Mouse (Mus musculus) thymus, adult 2 months (tissue): ENCODE measurements around the gene Clk3. TPM values are rescaled to one million over a fixed set of nuclear protein-coding genes. Genes with fewer than 3 reads are reported as not detected.
A peak's percentile ranks its signal among the peaks of the same experiment; 100 is the strongest.

Source experiments
- DNase-seq: peaks from one replicate; pipeline ENCODE4 v3.0.0; 2021
- H3K27ac ChIP-seq: fragments of 200-500 bp; 2 replicates; pipeline ENCODE4 v1.5.1; 2012; ENCODE audit warnings: low read length, control low read depth; ENCODE audit not compliant: control insufficient read depth, insufficient read depth
- H3K27me3 ChIP-seq: fragments of 200-500 bp; 2 replicates; pipeline ENCODE4 v1.6.1; 2012; ENCODE audit warnings: mild to moderate bottlenecking, low read length, moderate library complexity, mixed read lengths; ENCODE audit not compliant: control insufficient read depth, insufficient read depth
- H3K36me3 ChIP-seq: fragments of 200-500 bp; 2 replicates; pipeline ENCODE4 v1.6.1; 2012; ENCODE audit warnings: mild to moderate bottlenecking, low read length, moderate library complexity; ENCODE audit not compliant: control insufficient read depth, insufficient read depth
- H3K4me1 ChIP-seq: fragments of 200-500 bp; replicated peaks from 2 replicates; pipeline ENCODE4 v1.6.1; 2012; ENCODE audit warnings: low read length; ENCODE audit not compliant: control insufficient read depth, insufficient read depth
- H3K4me3 ChIP-seq: fragments of 200-500 bp; 2 replicates; pipeline ENCODE4 v1.5.1; 2012; ENCODE audit warnings: mild to moderate bottlenecking, low read length, control low read depth, moderate library complexity; ENCODE audit not compliant: control insufficient read depth, insufficient read depth
- CTCF ChIP-seq: fragments of 200-500 bp; IDR thresholded peaks from 2 replicates; pipeline ENCODE4 v1.5.1; 2012; ENCODE audit warnings: mild to moderate bottlenecking, control low read depth, low read length, moderate library complexity, borderline replicate concordance; ENCODE audit not compliant: control insufficient read depth, poor library complexity, insufficient read depth; ENCODE audit errors: extremely low read depth
- POLR2A ChIP-seq: fragments of 200-500 bp; IDR thresholded peaks from 2 replicates; pipeline ENCODE4 v1.6.1; 2012; ENCODE audit warnings: mild to moderate bottlenecking, low read length, control low read depth, moderate library complexity; ENCODE audit not compliant: control insufficient read depth, poor library complexity, insufficient read depth; ENCODE audit errors: extremely low read depth
- WGBS: fragments of 180-500 bp; shearing (Covaris S2); methylation state at CpG from one replicate; pipeline ENCODE4 v1.1.7; 2018; 5-methylcytosine and 5-hydroxymethylcytosine counted together
- polyA plus RNA-seq: library from polyadenylated mRNA; depleted of rRNA; stranded (reverse); fragments of >200 nt; gene quantifications from 2 replicates; pipeline ENCODE4 v1.2.3, GENCODE M21; 2012

Gene Clk3
- polyA plus RNA-seq, 1 experiment: 762 TPM

- no peak overlapping the region for H3K4me3 ChIP-seq
- H3K27ac ChIP-seq: no peak overlapping the region
- no peaks in the 10 kb centered on the region for H3K27me3 ChIP-seq
- H3K36me3 ChIP-seq: no peaks in the 10 kb centered on the region
- no peak for DNase-seq
- H3K4me1 ChIP-seq: peaks cover 34% of the 10 kb centered on the region
- TF ChIP-seq POLR2A (no peak), CTCF (no peak)
- WGBS: 67% methylated on average over 5 of the region's 5 CpGs
Observed at GRCm38 (mm10) chr9:57775026-57775425, 9.4 kb upstream of the Clk3 start.

- TF ChIP-seq CTCF (no peak), POLR2A (no peak)
- Histone ChIP-seq H3K36me3 (no peaks in the 10 kb centered on the region), H3K4me1 (peaks cover 41% of the 10 kb centered on the region), H3K4me3 (no peak overlapping the region), H3K27ac (peak overlapping the region; percentile 46; the same call in 1 of the 2 replicates), H3K27me3 (no peaks in the 10 kb centered on the region)
- DNase-seq: no peak
- 0% methylated on average over 1 of the region's 1 CpGs for WGBS
Observed at GRCm38 (mm10) chr9:57774168-57774567, 8.5 kb upstream of the Clk3 start.

DNA sequence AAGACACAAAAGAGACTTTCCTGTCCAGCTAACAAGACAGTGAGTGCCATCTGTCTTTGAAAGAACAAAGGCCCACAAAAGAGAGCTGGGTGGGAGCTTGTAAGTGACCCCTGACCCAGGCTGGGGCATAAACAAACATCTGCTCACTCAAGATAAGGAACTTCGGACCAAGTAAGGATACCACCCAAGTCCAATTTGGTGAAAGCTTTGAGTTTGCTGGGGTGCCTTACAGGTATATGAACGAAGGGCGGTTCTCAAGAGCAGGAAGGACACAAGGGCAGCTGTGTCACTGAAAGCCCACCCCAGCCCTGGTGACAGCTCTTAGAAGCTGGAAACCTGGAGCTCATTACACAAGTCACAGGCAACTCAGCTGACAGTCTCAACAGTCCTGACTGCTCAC is 8.1 kb upstream of the Clk3 start:
- peak overlapping the region; percentile 46; the same call in 1 of the 2 replicates for H3K27ac ChIP-seq
- no peak overlapping the region for H3K4me3 ChIP-seq
- 83% methylated on average over 3 of the region's 3 CpGs for WGBS
- H3K36me3 ChIP-seq: no peaks in the 10 kb centered on the region
- H3K4me1 ChIP-seq: peaks cover 45% of the 10 kb centered on the region
- H3K27me3 ChIP-seq: no peaks in the 10 kb centered on the region
- TF ChIP-seq POLR2A (no peak), CTCF (no peak)
- DNase-seq: no peak

GRCm38 (mm10) chr9:57770836-57771235 is 5.2 kb upstream of the Clk3 start:
- no peak overlapping the region for H3K4me3 ChIP-seq
- no peaks in the 10 kb centered on the region for H3K27me3 ChIP-seq
- WGBS: 89% methylated on average over 2 of the region's 2 CpGs
- no peaks in the 10 kb centered on the region for H3K36me3 ChIP-seq
- no peak for TF ChIP-seq POLR2A
- no peak for TF ChIP-seq CTCF
- DNase-seq: no peak
- peaks cover 68% of the 10 kb centered on the region for H3K4me1 ChIP-seq
- peak overlapping the region; percentile 97 for H3K27ac ChIP-seq

DNA sequence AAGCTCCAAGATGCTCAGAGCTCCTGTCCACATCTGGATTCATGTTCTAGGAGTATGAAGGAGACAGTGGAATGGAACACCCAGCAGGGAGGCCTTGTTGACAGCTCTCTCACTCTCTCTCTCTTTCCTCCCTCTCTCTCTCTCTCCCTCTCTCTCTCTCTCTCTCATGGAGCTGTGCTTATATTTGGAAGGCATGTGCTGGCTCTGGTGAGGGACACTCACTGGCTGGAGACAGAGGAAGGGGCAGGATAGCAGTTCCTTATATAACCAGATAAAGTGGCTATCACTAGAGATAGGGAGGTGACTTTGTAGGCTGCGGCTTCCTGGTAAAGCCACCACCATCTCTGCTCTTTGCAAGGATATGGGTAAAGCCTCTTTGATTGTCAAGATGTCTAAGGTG is 4.6 kb upstream of the Clk3 start:
- no peaks in the 10 kb centered on the region for H3K27me3 ChIP-seq
- no peak for TF ChIP-seq POLR2A
- no peak for TF ChIP-seq CTCF
- peaks cover 67% of the 10 kb centered on the region for H3K4me1 ChIP-seq
- H3K4me3 ChIP-seq: no peak overlapping the region
- H3K36me3 ChIP-seq: no peaks in the 10 kb centered on the region
- WGBS: 12% methylated on average over 1 of the region's 1 CpGs
- DNase-seq: peak; percentile 45
- H3K27ac ChIP-seq: peak overlapping the region; percentile 97

- Histone ChIP-seq H3K27me3 (no peaks in the 10 kb centered on the region), H3K36me3 (no peaks in the 10 kb centered on the region), H3K27ac (peak overlapping the region; percentile 99), H3K4me1 (peaks cover 65% of the 10 kb centered on the region), H3K4me3 (no peak overlapping the region)
- peak; percentile 81 for DNase-seq
- TF ChIP-seq POLR2A (peak; percentile 42; the same call in 1 of the 2 replicates), CTCF (no peak)
- 3% methylated on average over 2 of the region's 2 CpGs for WGBS
Observed at GRCm38 (mm10) chr9:57769539-57770069, 3.9 kb upstream of the Clk3 start.

DNA sequence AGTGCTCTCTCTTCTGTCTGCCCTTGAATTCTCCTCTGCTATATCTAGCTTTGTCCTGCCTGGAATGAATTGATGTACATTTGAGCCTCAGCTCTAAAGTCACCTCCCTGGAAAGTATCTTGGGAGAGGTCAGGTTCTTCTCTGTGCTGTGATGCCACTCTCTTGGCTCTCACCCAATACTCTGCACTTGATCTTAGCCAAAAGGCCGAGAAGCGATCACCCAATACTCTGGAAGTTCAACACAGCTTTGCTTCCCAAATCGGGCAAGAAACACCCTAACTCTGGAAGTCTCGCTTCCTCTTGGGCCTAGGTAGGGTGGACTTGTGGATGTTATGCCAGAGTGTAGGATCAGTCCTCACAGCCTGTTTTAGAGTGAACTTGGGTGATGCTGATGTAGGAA is 1.6 kb upstream of the Clk3 start:
- Histone ChIP-seq H3K27me3 (no peaks in the 10 kb centered on the region), H3K4me1 (peaks cover 60% of the 10 kb centered on the region), H3K27ac (peak overlapping the region; percentile 90), H3K36me3 (no peaks in the 10 kb centered on the region), H3K4me3 (no peak overlapping the region)
- 95% methylated on average over 4 of the region's 4 CpGs for WGBS
- TF ChIP-seq POLR2A (no peak), CTCF (no peak)
- no peak for DNase-seq
